Mouse (Mus musculus): ENCODE measurements at regions not wholly inside any gene's neighbourhood (a gene's known extent, or its start where the extent isn't known, plus 50 kb on each side); places are given as distances from the start of the nearest gene placed in this dataset.

- DNase-seq (ENCODE audit: low spot score in 2 of 2): peak; percentile 42 to 58
Observed at GRCm38 (mm10) chr6:100396311-100397200, 109.3 kb upstream of the Rybp start.

GRCm38 (mm10) chr6:100390258-100390910, 103.1 kb upstream of the Rybp start:
- no peak for DNase-seq (ENCODE audit: low spot score in 2 of 2)

GRCm38 (mm10) chr6:100387042-100387441, 99.8 kb upstream of the Rybp start:
- no peak for DNase-seq (ENCODE audit: low spot score in 2 of 2)

GRCm38 (mm10) chr6:100385640-100386039, 98.4 kb upstream of the Rybp start:
- no peak for DNase-seq (ENCODE audit: low spot score in 2 of 2)

GRCm38 (mm10) chr6:100381046-100381445, 93.8 kb upstream of the Rybp start:
- no peak for DNase-seq (ENCODE audit: low spot score in 2 of 2)

- no peak for DNase-seq (ENCODE audit: low spot score in 2 of 2)
Observed at GRCm38 (mm10) chr6:100380536-100380935, 93.3 kb upstream of the Rybp start.

GRCm38 (mm10) chr6:100379792-100380191, 92.5 kb upstream of the Rybp start:
- DNase-seq (ENCODE audit: low spot score in 2 of 2): no peak

- DNase-seq (ENCODE audit: low spot score in 2 of 2): no peak
Observed at GRCm38 (mm10) chr6:100378533-100378874, 91.2 kb upstream of the Rybp start.

GRCm38 (mm10) chr6:100377828-100378532, 90.7 kb upstream of the Rybp start:
- DNase-seq (ENCODE audit: low spot score in 2 of 2): no peak

- no peak for DNase-seq (ENCODE audit: low spot score in 2 of 2)
Observed at GRCm38 (mm10) chr6:100376656-100377055, 89.4 kb upstream of the Rybp start.

GRCm38 (mm10) chr6:100370828-100371227, 83.5 kb upstream of the Rybp start:
- DNase-seq (ENCODE audit: low spot score in 2 of 2): no peak

- DNase-seq (ENCODE audit: low spot score in 2 of 2): no peak
Observed at GRCm38 (mm10) chr6:100370358-100370757, 83.1 kb upstream of the Rybp start.

- DNase-seq (ENCODE audit: low spot score in 2 of 2): no peak
Observed at GRCm38 (mm10) chr6:100366231-100366630, 78.9 kb upstream of the Rybp start.

- no peak for DNase-seq (ENCODE audit: low spot score in 2 of 2)
Observed at GRCm38 (mm10) chr6:100365791-100366190, 78.5 kb upstream of the Rybp start.

GRCm38 (mm10) chr6:100363683-100364082, 76.4 kb upstream of the Rybp start:
- DNase-seq (ENCODE audit: low spot score in 2 of 2): peak; percentile 64 to 72

GRCm38 (mm10) chr6:100356617-100357399, 69.5 kb upstream of the Rybp start:
- DNase-seq (ENCODE audit: low spot score in 2 of 2): no peak

- DNase-seq (ENCODE audit: low spot score in 2 of 2): no peak
Observed at GRCm38 (mm10) chr6:100355858-100356257, 68.6 kb upstream of the Rybp start.

GRCm38 (mm10) chr6:100347481-100347880, 60.2 kb upstream of the Rybp start:
- no peak for DNase-seq (ENCODE audit: low spot score in 2 of 2)

GRCm38 (mm10) chr6:100345073-100345472, 57.8 kb upstream of the Rybp start:
- DNase-seq (ENCODE audit: low spot score in 2 of 2): no peak

GRCm38 (mm10) chr6:100341305-100342290, 54.3 kb upstream of the Rybp start:
- no peak for DNase-seq (ENCODE audit: low spot score in 2 of 2)
